Mouse (Mus musculus): Measurements from ENCODE around the gene Kifc1.

Gene Kifc1

DNA sequence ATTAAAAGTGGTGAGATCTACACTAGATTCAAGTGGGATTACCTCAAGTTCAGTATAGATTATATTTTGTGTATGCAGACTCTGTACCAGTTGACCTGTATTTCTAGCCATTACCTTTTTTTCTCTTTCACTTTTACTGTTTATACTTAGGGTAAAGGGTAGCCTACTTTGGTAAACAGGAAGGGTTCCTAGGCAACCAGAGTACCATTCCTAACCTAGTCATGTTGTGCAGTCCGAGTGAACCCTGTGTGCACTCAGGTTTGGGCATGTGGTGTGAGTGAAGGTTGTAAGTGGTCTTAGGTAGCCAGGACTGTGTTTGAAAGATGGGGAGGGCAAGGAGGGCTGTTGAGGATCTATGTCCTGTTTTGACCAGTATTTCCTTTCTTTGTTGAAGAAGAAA is 39.1 kb downstream of the Kifc1 start:
- DNase-seq (ENCODE audit: low spot score in 2 of 2) = no peak

DNA sequence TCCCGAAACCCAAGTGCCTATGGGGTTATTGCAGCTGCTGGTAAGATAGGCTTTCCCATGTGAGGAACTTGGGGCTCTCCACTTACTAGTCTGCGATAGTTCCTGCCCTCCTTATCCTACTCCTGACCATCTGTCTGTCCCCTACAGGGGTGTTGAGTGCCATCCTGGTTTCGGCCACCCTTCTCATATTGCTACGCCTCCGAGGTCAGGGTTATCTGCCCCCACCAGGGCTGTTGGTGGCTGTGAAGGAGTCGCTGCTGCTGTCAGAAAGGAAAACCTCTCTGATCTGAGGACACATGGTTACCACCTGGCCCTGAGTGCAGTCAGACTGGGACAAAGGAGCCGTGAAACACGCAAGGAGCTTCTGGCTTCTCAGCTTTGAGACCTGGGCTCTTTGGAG is 42.3 kb downstream of the Kifc1 start:
- DNase-seq (ENCODE audit: low spot score in 2 of 2) = no peak

GRCm38 (mm10) chr17:33844196-33844595 is 46.3 kb downstream of the Kifc1 start:
- no peak for DNase-seq (ENCODE audit: low spot score in 2 of 2)

DNA sequence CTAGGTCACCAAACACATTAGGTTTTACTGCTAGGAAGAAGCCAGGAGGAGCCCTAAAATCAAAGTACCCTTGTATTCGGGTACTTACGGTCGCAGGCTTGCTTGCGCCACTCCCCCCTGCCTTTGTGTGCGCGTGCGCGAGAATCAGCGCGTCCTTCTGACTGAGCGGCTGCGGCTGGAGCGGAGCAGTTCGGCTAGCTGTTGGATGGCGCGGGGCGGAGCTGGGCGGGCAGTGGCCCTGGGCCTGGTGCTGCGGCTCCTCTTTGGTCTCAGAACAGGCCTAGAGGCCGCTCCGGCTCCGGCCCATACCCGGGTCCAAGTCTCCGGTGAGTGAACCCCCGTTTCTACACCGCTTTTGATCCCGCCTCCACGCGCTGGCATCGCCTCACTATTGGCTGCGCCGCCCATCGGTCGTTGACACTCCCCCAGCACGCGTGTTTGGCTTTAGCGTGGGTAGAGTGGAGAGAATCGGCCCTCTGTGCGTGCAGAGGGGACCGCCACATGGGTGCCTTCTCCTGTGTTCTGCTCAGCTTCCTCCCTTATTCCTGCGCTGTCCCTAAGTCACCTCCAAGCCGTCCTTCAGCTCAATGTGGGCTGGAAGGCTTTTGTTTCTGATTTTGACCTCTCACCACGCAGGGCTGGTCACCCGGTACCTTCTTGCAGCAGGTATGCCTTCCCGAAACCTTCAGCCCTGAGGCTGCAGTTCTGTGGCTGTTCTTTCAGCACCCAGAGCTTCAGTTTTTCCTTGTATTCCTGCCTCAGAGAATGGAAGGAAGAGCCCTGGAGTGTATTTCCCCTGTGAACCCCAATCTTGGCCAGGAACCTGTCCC is 47.3 kb downstream of the Kifc1 start, which contains the start of gene Cd320:
TSS of gene Cd320 (plus strand) at position 126 of the 830 bp plus-strand sequence.
- peak; percentile 93 to 94 for DNase-seq (ENCODE audit: low spot score in 2 of 2)

DNA sequence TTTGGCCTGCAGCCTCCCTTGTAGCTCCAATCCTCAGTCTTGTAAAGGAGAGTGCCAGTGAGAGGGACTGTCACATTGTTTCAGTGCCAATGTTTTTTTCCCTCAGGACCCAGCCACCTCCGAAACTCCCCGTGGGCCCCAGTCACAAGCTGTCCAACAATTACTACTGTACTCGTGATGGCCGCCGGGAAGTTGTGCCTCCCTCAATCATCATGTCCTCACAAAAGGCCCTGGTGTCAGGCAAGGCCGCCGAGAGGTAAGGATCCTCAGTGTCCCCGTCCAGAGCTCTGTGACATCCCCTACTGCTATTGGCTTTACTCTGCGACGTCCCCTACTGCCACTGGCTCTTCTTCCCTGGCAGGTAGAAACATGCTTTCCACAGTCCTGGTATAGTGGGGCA is 60.9 kb downstream of the Kifc1 start:
- no peak for DNase-seq (ENCODE audit: low spot score in 2 of 2)

GRCm38 (mm10) chr17:33828892-33829291 is 61.6 kb downstream of the Kifc1 start:
- DNase-seq (ENCODE audit: low spot score in 2 of 2) = peak in 1 of 2 experiments; percentile 38

DNA sequence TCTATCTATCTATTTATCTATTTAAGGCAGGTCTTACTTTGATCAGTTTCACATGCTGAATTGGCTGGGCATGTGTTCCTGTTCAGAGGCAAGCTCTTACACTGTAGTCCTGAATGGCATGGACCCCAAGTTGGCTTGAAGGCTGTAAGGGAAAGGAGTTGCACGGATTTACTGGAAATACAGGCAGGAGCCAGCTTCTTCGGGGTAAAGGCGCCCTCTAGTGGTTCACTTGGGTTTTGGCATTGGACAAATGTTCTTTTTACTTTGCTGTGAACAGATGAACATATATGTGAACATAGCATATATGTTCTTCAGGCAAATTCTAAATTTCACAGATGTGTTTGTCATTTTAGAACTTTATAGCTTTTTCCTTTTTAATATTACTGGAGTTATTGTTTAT is 63.6 kb downstream of the Kifc1 start:
- peak; percentile 81 for DNase-seq (ENCODE audit: low spot score in 2 of 2)

Measured in right cerebral cortex, postnatal 10 days (tissue).